Mouse (Mus musculus): ENCODE results near the gene Dag1.
"Not testable (repeated sequence)": the region's sequence is repeated elsewhere in the genome, so short reads cannot be mapped to it uniquely, and the experiment has no call there.

The Dag1 gene

DNA sequence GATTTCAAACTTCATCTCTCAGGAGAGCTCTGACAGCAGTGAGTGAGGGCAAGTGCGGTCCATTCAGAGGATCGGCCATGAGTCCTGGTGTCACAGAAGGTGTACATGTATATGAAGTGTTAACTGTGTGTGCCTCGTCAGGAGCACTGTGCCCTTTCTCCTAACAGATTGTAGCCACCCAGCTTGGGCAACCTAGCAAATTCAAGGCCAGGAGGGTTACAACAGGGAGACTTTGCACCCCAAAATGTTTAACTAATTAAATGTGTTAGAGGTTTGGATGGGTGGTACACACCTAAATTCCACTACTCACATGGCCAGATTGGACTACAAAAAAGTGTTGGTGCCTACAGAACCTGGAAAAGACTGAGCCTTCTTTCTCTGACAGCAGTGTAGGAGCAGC is 42.2 kb downstream of the Dag1 start:
- no peak for DNase-seq

- no peak for DNase-seq
Observed at GRCm38 (mm10) chr9:108220380-108220774, 43.4 kb downstream of the Dag1 start.

- no peak for DNase-seq
Observed at GRCm38 (mm10) chr9:108219766-108220379, 43.9 kb downstream of the Dag1 start.

DNA sequence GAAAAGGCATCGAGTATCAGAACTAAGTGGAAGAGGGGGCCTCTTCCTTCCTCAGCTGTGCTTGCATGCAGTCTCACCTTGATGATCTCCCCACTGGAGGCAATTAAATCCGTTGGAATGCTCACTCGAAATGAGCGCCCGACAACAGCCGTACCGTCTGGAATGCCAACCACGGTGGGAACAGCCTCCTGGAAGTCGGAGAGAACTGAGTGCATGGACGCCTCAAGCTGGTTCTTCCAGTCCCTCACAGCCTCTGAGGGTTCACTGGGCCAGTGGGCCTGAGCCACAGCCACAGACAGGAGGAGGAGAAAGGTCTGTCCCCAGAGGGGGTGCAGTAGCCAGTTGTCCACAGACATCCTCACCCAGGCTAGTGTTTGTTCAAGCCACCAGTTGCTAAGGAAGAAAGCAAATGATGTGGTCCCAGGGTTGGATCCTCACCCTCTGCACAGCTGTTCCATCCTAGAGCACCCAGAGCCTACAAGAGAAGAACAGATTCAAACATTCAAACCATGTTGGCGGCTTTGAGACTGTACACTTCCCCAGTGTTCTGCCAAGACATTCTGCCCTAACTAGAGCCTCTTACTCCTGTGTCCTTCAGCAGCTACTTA is 45.7 kb downstream of the Dag1 start:
- DNase-seq: no peak

DNA sequence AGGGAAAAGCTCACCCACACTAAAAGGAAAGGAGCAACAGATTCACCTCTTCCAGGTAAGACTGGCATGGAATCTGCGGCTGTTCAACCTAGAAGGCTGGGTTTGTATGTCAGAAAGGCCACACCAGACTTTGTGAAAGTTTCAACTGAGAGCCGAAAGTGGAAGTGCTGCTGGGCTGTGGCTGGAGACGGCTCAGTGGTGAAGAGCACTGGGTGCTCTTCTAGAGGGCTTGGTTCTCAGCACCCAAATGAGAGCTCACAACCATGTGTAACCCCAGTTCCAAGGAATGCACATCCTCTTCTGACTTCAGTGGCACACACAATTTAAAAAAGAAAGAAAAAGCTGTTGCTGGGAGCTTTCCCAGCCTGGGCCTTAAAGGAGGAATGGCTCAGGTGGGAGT is 46.4 kb downstream of the Dag1 start:
- no peak for DNase-seq

GRCm38 (mm10) chr9:108213105-108213504 is 50.7 kb downstream of the Dag1 start:
- DNase-seq: no peak

- no peak for DNase-seq
Observed at GRCm38 (mm10) chr9:108212426-108212825, 51.3 kb downstream of the Dag1 start.

DNA sequence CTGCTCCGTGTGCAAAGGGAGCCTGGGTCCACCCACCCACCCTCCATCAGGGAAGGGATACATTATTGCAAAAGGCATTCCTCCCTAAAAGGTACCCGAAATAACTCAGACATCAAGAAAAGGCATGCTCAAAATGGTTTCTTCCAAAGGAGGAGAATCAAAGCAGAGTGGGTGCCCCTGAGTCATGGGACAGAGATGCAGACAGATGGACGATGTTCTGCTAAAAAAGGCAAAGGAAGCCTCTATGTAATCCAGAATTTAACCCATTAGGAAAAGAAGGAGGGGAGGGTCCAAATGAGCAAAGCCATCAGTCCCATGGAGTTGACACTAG is 58.2 kb downstream of the Dag1 start:
- no peak for DNase-seq

GRCm38 (mm10) chr9:108204884-108205570 is 58.7 kb downstream of the Dag1 start:
- no peak for DNase-seq

GRCm38 (mm10) chr9:108203015-108203414 is 60.7 kb downstream of the Dag1 start:
- peak; percentile 79 for DNase-seq

DNA sequence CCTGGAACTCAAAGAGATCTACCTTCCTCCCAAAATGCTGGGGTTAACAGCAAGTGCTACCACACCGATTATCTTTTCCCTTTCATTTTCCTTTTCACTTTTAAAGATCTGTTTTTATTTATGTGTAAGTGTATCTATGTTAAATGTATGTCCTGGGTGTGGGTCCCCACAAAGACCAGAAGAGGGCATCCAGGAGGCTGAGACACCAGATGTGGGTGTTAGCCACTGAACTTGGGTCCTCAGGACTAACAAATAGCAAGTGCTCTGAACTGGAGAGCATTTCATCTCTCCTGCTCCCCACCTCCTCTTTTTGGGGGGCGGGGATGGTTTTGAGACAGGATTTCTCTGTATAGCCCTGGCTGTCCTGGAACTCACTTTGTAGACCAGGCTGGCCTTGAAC is 61.6 kb downstream of the Dag1 start:
- DNase-seq: no peak

DNA sequence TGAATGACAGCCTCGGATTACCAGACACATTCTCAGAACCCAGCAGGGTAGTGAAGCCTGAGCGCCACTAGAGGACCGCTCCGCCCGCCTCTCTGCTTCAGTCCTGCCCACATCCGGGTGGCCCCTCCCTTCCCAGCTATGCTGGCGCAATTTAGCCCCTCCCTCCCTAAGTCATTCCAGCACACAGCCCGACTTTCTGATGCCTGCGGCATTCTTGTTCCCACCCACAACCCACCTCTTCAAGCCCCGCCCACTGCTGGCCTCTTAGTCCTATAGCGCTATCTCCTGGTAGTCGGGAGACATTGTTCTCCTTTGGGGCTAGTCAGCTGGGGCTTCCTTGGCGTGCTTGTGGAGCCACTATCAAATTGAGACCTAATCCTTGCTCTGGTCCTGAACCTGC is 62.6 kb downstream of the Dag1 start:
- peak; percentile 90 for DNase-seq

DNA sequence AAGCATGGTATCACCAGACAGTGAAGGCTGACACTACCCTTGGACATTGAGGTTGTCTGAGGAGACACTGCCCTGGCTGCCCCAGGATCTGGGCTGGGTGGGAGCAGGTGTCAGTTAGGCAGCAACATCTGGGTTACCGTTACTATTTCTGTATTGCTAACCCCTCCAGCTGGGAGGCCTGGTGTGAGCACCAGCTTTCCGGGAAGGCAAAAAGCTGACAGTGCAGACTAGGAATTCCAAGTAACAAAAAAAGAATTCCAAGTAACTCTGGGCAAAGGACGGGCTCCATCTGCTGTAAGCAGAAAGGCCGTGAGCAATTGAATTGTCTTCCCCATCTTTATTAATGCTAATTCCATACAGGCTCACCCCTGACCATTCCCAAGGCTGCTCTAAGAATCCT is 65.1 kb downstream of the Dag1 start:
- DNase-seq: no peak

DNA sequence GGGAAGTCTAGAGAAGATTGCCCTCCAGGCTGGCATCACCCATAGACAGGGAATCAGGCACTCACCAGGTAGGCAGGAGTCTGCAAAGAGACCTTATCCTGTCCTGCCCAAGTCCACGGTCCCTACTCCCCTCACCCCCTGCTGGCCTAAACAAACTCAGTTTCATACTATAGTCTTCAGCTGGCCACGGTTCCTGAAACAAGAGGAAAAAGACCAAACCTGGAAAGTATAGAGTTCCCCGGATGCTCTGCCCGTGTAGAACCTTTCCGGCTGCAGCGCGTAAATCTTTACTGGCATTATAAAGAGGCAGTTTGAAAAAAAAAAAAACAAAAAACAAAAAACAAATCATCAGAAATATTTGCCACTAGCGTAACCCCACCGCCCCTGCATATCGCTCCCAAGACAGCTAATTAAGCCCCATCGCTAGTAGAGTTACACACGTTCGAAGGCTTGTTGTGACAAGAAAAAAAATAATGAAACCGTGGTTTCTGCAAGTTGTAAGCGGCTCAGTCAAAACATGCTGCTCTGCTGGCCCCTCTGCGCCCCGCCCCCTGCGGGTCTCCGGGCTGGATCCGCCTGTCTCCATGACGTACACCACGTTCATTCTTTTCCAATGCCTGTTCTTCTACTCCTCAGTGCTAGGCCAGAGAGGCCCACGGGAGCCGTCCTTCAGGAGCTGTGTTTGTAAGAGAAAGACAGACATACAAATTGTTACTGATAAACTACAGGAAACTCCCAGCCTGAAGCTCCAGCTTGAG is 66.7 kb downstream of the Dag1 start:
- DNase-seq: no peak

GRCm38 (mm10) chr9:108196222-108196621 is 67.5 kb downstream of the Dag1 start:
- not testable (repeated sequence) for DNase-seq

GRCm38 (mm10) chr9:108189787-108190679 is 73.7 kb downstream of the Dag1 start, which contains the start of gene Bsn:
TSS of gene Bsn (minus strand) at chr9:108190384.
- DNase-seq: peak; percentile 90

- no peak for DNase-seq
Observed at GRCm38 (mm10) chr9:108189488-108189786, 74.3 kb downstream of the Dag1 start.

DNA sequence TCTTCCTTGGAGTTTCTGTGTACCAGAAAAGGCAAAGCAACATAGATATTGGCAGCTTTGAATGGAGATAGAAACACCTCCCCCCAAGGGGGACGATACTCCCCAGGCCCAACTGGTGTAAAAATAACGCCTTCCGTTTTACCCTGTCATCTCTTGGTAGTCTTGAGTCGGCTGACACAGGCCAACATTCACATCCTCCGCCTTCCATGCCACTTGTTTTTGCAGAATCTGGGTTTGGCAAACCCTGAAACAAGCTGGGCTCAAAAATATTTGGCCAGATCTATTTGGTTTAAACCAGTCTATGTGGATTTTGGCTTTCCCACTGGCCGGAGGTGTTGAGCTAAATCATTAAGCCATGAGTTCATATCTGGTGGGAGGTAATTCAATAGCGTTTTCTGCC is 74.7 kb downstream of the Dag1 start:
- DNase-seq: no peak

- no peak for DNase-seq
Observed at GRCm38 (mm10) chr9:108188511-108188910, 75.2 kb downstream of the Dag1 start.

DNA sequence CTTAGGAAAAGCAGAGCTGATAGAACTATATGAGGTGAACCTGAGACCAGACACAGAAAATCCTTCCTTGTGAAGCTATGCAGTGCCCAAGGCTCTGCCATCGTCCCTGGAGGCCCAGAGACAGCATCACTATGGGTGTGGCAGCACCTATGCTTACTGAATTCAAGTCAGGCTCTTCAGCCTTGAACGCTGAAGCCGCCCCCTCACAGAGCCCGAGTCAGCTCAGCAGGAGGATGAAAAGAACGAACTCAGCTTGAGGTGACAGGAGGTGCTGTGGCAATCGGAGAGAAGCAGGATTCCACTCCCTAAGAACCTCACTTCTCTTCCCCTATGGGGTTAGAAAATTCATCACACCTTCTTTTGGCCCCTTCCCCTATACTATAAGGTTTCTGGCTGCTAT is 76.1 kb downstream of the Dag1 start:
- no peak for DNase-seq

- DNase-seq: no peak
Observed at GRCm38 (mm10) chr9:108185786-108186185, 78.0 kb downstream of the Dag1 start.

GRCm38 (mm10) chr9:108183531-108183994 is 80.2 kb downstream of the Dag1 start:
- DNase-seq: no peak
